Mouse (Mus musculus) ovary, adult 18-20 months (tissue): ENCODE measurements around the gene Tbca.

Source experiments
- DNase-seq: peaks from one replicate; pipeline ENCODE4 v3.0.0; 2022; ENCODE audit warnings: low spot score, mixed read lengths

Tbca gene

GRCm38 (mm10) chr13:94788771-94789649, at the start of gene Tbca:
TSS of gene Tbca (plus strand) at chr13:94788910.
- peak; percentile 75 for DNase-seq

- DNase-seq: no peak
These were observed 43.5 kb upstream of the Tbca start for GRCm38 (mm10) chr13:94745176-94745575.

GRCm38 (mm10) chr13:94765852-94766251, 22.9 kb upstream of the Tbca start:
- no peak for DNase-seq

- no peak for DNase-seq
These were observed 20.1 kb upstream of the Tbca start for GRCm38 (mm10) chr13:94768460-94769154.

GRCm38 (mm10) chr13:94769155-94769470, 19.6 kb upstream of the Tbca start:
- DNase-seq: no peak

GRCm38 (mm10) chr13:94786866-94787265, 1.8 kb upstream of the Tbca start:
- no peak for DNase-seq

GRCm38 (mm10) chr13:94794689-94795088, 6.0 kb downstream of the Tbca start:
- no peak for DNase-seq

GRCm38 (mm10) chr13:94803480-94804057, 14.9 kb downstream of the Tbca start:
- DNase-seq: no peak

GRCm38 (mm10) chr13:94806315-94807179, 17.8 kb downstream of the Tbca start:
- DNase-seq: no peak

- DNase-seq: no peak
These were observed 19.9 kb downstream of the Tbca start for GRCm38 (mm10) chr13:94808596-94808995.

- no peak for DNase-seq
These were observed 21.0 kb downstream of the Tbca start for GRCm38 (mm10) chr13:94809724-94810123.

- DNase-seq: no peak
These were observed 22.7 kb downstream of the Tbca start for GRCm38 (mm10) chr13:94811451-94811850.

GRCm38 (mm10) chr13:94813770-94814169, 25.1 kb downstream of the Tbca start:
- no peak for DNase-seq

GRCm38 (mm10) chr13:94820516-94820915, 31.8 kb downstream of the Tbca start:
- no peak for DNase-seq

GRCm38 (mm10) chr13:94820956-94821355, 32.2 kb downstream of the Tbca start:
- DNase-seq: no peak

GRCm38 (mm10) chr13:94826389-94826788, 37.7 kb downstream of the Tbca start:
- DNase-seq: no peak

GRCm38 (mm10) chr13:94826986-94827385, 38.3 kb downstream of the Tbca start:
- DNase-seq: no peak

GRCm38 (mm10) chr13:94827847-94828246, 39.1 kb downstream of the Tbca start:
- no peak for DNase-seq

GRCm38 (mm10) chr13:94838047-94838720, 49.5 kb downstream of the Tbca start:
- no peak for DNase-seq

- DNase-seq: no peak
These were observed 50.1 kb downstream of the Tbca start for GRCm38 (mm10) chr13:94838756-94839337.

GRCm38 (mm10) chr13:94843236-94843635, 54.5 kb downstream of the Tbca start:
- no peak for DNase-seq
